Mouse (Mus musculus) G1E (cell line): ENCODE measurements around the gene Muc15.

Experiments
- CTCF ChIP-seq: IDR thresholded peaks from 2 replicates; pipeline ENCODE4 v1.5.1; 2012; ENCODE audit warnings: low read depth, low read length, inconsistent platforms, mixed read lengths
- POLR2AphosphoS5 ChIP-seq: IDR thresholded peaks from 2 replicates; pipeline ENCODE4 v1.6.1; 2012; ENCODE audit warnings: low read depth, low read length, inconsistent platforms; ENCODE audit not compliant: insufficient replicate concordance

- TF ChIP-seq CTCF (no peak), POLR2AphosphoS5 (no peak)
Observed at GRCm38 (mm10) chr2:110737236-110737635, 16.1 kb downstream of the Muc15 start.
